Mouse (Mus musculus) layer of hippocampus, postnatal 10 days (tissue): ENCODE results near the gene Olfr994. TPM values are rescaled to one million over a fixed set of nuclear protein-coding genes. Genes with fewer than 3 reads are reported as not detected.

Experiments used
- DNase-seq, 2 experiments: peaks; one replicate each; pipeline ENCODE4 v3.0.0; 2021; ENCODE audit warnings: low spot score in 2 of 2
- long read RNA-seq: library from polyadenylated mRNA; stranded (forward); transcript quantifications from one replicate; pipeline ENCODE4 v2.0.0, GENCODE M21; 2023
- total RNA-seq, 2 experiments: library from RNA; stranded (reverse); gene quantifications; 2 replicates each; pipeline ENCODE4 v1.2.3; 2021

The Olfr994 gene
- not detected for total RNA-seq
- long read RNA-seq = 0 reads

DNA sequence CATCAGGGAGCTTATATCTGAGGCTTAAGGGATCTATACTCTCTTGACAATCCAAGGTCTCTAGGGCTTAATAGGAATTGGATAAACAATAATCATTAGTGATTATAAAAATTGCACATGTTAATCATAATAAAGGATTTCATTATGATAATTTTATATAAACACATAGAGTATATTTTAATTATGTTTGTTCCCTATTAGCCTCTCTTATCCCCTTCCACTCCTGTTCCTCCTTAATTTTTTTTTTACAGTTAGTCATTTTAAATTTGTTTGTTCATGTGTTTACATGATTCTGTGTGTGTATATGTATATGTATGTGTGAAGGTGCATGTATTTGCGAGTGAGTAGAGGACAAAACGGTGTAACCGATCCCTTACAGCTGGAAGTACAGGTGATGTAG is at the start of gene Olfr994:
Gene Olfr994, minus strand, starts transcription at position 101 of the 400 bp plus-strand sequence.
- no peak for DNase-seq

DNA sequence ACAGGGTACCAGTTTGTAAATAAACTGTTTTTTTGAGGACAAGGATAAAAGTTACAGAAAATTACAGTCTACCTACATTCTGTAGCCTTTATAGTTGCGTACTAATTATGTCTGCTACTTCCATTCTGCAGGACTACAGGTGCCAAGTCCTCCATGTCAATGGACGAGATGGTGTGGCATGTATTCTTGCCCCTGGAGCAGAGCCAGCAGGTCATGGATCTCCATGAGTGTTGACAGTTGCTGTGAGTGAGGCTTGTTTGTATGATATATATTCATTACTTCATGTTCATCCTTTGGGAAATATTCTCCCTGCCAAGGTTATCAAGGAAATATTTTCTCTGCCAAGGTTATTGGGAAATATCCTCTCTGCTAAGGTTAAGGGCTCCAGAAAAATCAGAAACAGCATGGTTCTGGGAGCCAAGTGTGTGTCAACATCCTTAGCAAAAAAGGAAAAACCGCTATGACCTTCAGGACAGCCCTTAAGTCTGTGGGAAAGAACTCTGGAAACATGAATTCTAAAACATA is 30.6 kb upstream of the Olfr994 start:
- no peak for DNase-seq

DNA sequence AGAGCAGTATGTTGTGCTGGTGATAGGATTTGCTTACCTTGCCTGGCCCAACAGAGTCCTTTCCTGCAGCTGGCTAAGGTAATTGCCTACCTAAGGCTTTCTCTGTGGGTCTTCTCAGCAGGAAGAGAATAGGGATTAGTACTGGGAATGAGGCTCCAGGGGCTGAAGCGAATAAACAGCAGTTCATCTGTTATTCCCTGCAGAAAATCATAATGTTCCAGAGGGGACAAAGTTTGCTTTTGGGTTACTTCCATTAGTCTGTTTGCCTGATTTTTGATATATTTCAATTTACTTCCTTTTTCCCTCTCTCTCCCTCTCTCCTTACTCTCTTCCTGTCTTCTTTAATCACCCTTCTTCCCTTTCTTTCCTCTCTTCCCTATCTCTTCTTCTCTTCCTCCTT is 7.3 kb upstream of the Olfr994 start, which contains the start of gene Olfr995:
Gene Olfr995, minus strand, starts transcription at position 101 of the 400 bp plus-strand sequence.
- DNase-seq = no peak

DNA sequence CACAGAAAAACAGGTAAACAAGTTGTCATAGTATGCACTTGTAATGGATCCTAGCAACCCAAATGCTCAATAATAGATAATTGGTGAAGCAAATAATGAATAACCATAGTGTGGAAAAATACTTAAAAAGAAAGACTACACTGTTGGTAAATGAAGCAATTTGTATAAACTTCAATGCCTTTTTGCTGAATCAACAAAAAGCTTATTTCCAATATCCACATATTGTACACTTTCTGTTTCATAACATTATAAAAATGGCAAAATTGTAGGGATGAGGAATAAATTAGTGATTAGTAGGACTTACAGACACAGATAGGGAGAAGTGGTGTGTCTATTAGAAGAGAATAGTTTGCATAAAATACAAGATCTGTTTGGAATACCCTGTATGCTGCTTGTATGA is 6.3 kb upstream of the Olfr994 start:
- DNase-seq = no peak

DNA sequence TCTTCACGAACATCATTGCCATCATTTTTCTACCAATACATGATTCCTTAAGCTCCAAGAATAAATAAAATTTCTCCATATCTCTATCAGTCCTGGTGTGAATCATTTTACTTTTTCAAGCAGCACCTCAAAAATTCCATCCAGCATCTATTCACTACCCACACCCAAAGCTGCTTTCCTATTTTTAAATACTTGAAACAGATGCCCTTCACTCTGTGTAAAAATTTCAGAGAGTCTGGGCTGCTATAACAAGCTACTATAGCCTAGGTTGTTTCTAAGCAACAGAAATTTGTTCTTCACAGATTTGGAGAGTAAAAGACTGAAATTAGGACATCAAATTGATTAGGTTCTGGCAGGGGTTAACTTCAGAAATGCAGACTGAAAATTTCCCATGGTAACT is 10.4 kb downstream of the Olfr994 start:
- no peak for DNase-seq

DNA sequence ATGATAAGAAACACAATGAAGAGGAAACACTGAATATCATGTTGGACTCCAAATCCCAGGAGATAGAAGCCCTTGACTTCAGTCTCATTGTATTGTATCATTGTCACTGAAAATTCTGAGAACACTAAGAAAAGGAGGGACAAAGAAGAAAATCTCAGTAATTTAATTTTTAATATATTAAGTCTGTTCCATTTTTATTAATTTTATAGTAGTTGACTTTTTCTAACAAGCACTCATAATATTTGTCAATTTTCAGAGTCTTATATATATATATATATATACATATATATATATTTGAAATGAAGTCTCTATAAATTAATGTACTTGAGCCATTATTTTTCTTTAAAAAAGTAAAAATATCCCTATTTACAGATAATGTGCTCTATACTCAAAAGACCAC is 21.5 kb downstream of the Olfr994 start, which contains the start of gene Olfr993:
Gene Olfr993, minus strand, starts transcription at position 101 of the 400 bp plus-strand sequence.
- no peak for DNase-seq

DNA sequence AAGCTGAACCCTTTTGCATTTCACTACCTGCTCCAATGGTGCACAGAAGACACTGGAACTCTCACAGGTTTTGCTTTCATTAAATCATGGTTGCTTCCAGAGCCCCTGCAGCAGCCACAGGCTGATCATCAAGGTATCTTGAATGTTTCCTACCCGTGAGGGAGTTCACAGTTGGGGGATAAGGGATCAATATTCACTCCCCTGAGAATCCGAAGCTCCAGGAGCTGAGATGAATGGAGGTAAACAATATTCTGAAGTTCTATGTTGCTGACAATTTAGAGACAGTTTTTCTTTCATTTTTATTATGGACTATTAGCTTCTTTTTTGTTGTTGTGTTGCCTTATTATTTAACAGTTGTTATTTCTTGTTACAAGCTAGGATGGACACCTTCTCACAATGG is 26.9 kb downstream of the Olfr994 start, which contains the start of gene Olfr992:
Gene Olfr992, minus strand, starts transcription at position 101 of the 400 bp plus-strand sequence.
- no peak for DNase-seq

Other genes starting within 250 kb of the Olfr994 start
- gene Lrrc55, start 239.3 kb downstream of the Olfr994 start, total RNA-seq = 10 to 100 TPM; 40.1 to 43.0 TPM
- not detected for gene Olfr987, start 97.1 kb downstream of the Olfr994 start, total RNA-seq
- not detected for gene Olfr988, start 73.2 kb downstream of the Olfr994 start, total RNA-seq
- not detected for gene Olfr992, start 27.0 kb downstream of the Olfr994 start, total RNA-seq
- not detected for gene Olfr993, start 21.6 kb downstream of the Olfr994 start, total RNA-seq
- gene Olfr995, start 7.2 kb upstream of the Olfr994 start, total RNA-seq = not detected
- under 1 TPM; 0.62 to 0.67 TPM for gene 4833423E24Rik, start 82.6 kb upstream of the Olfr994 start, total RNA-seq
- gene Olfr996, start 142.8 kb upstream of the Olfr994 start, total RNA-seq = not detected
- not detected for gene Olfr998, start 152.5 kb upstream of the Olfr994 start, total RNA-seq
- not detected for gene Olfr1000, start 175.5 kb upstream of the Olfr994 start, total RNA-seq
- not detected for gene Olfr1002, start 214.3 kb upstream of the Olfr994 start, total RNA-seq
- not detected for gene Olfr154, start 228.0 kb upstream of the Olfr994 start, total RNA-seq
- not detected for gene Olfr1006, start 242.3 kb upstream of the Olfr994 start, total RNA-seq